Comparison of ENCODE assay signal across 27 mouse cellular contexts in the genomic region with DNA sequence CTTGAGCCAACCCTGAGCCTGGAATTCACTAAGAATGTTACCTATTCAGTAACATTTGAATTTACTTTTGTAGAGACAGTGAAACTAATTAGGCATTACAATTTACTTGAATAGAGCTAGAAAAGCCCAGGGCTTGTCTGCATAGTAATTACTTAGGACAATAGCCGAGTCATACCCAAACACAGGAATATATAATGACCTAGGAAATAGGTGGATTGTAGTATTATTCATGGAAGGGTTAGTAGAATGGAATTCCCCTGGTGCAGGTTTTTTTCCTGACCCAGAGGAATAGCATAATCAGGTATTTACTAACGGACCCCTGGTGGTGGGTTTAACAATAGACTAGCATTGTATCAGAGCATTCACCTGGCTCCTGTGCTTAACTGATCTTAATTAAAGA.
"Had no signal": no experiment of that assay in that cellular context is flagged by ENCODE, and none has a peak within 500 bp of the region (broad histone marks: within the 10 kb centered on the region; RNA-seq: fewer than 3 reads in every experiment).

No protein-coding gene starts in this region.

- H3K4me3 ChIP-seq: limb, embryonic 10.5 days; limb, embryonic 12.5 days; limb, embryonic 13.5 days; limb, embryonic 15.5 days; liver, embryonic 12.5 days; liver, embryonic 13.5 days; liver, embryonic 15.5 days; lung, embryonic 15.5 days; megakaryocyte, embryonic 14.5 days; midbrain, embryonic 10.5 days; midbrain, embryonic 12.5 days; midbrain, embryonic 13.5 days; midbrain, embryonic 15.5 days; myocyte had no signal

- H3K27ac ChIP-seq: limb, embryonic 10.5 days; limb, embryonic 12.5 days; limb, embryonic 13.5 days; limb, embryonic 15.5 days; liver, embryonic 12.5 days; liver, embryonic 13.5 days; liver, embryonic 14.5 days; liver, embryonic 15.5 days; lung, embryonic 15.5 days; macrophage; midbrain, embryonic 10.5 days; midbrain, embryonic 12.5 days; midbrain, embryonic 13.5 days; midbrain, embryonic 15.5 days had no signal

- DNase-seq: left cerebral cortex, postnatal 4 days; liver; liver, embryonic 13.5 days; liver, postnatal 0 days; lung, adult 18-20 months; lung, adult 2 months; lung, embryonic 14.5 days; lung, postnatal 10 days; lung, postnatal 14 days; lung, postnatal 36 days; lung, postnatal 4 days; midbrain, embryonic 14.5 days had no signal
